Mouse (Mus musculus) forebrain, embryonic 15.5 days (tissue): Measurements from ENCODE around the gene Hipk2. TPM values are rescaled to one million over a fixed set of nuclear protein-coding genes. Genes with fewer than 3 reads are reported as not detected.

Source experiments
- ATAC-seq: fragments of 200-750 bp; cut with Nextera tagmentation; replicated peaks from 2 replicates; pipeline ENCODE4 v1.8.0; 2017; ENCODE audit warnings: mild to moderate bottlenecking, moderate TSS enrichment, moderate library complexity
- H3K27ac ChIP-seq: fragments of 300-500 bp; sonication (generic); replicated peaks from 2 replicates; pipeline ENCODE4 v1.5.1; 2015; ENCODE audit warnings: mild to moderate bottlenecking, inconsistent platforms
- H3K27me3 ChIP-seq: fragments of 300-500 bp; sonication (generic); 2 replicates; pipeline ENCODE4 v1.6.1; 2015; ENCODE audit warnings: inconsistent platforms
- H3K36me3 ChIP-seq: fragments of 300-500 bp; sonication (generic); 2 replicates; pipeline ENCODE4 v1.6.1; 2015; ENCODE audit warnings: mild to moderate bottlenecking, inconsistent platforms
- H3K4me1 ChIP-seq: fragments of 300-500 bp; sonication (generic); 2 replicates; pipeline ENCODE4 v1.6.1; 2015; ENCODE audit warnings: inconsistent platforms
- H3K4me2 ChIP-seq: fragments of 300-500 bp; sonication (generic); replicated peaks from 2 replicates; pipeline ENCODE4 v1.6.1; 2015; ENCODE audit warnings: mild to moderate bottlenecking, inconsistent platforms
- H3K4me3 ChIP-seq: fragments of 300-500 bp; sonication (generic); 2 replicates; pipeline ENCODE4 v1.5.1; 2015; ENCODE audit warnings: mild to moderate bottlenecking, inconsistent platforms
- H3K9ac ChIP-seq: fragments of 300-500 bp; sonication (generic); replicated peaks from 2 replicates; pipeline ENCODE4 v1.6.1; 2015; ENCODE audit warnings: mild to moderate bottlenecking, inconsistent platforms
- H3K9me3 ChIP-seq: fragments of 300-500 bp; sonication (generic); 2 replicates; pipeline ENCODE4 v1.6.1; 2016; ENCODE audit warnings: inconsistent platforms
- WGBS: fragments of 180-500 bp; shearing (Covaris S2); methylation state at CpG from one replicate; pipeline ENCODE4 v1.1.7; 2015; ENCODE audit warnings: mixed read lengths; 5-methylcytosine and 5-hydroxymethylcytosine counted together
- polyA plus RNA-seq: library from polyadenylated mRNA; unstranded; fragments of >200 nt; fragmentation: Nextera tagmentation; extraction: Ambion mirVana; gene quantifications from 2 replicates; pipeline ENCODE4 v1.2.1, GENCODE M21; 2015

The Hipk2 gene
- polyA plus RNA-seq, 1 experiment from 2014 or later = 29.2 TPM

DNA sequence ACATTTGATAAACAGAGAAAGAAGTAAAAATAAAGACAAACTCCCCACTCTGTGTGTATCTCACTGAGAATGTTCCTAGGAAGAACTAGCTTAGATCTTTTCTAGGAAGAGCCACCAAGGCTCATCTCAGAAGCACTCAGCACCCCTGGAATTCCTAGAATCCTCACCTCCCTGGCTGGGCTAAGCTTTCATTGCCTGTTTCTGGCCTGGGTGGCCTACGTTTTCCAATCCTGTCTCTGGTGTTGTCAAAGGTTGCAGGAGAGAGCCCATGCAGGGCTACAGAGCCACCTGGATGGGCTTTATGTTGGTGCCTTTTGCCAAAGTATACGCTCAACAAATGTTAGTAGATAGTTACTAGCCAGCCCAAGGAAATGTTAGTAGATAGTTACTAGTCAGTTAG, 120.0 kb downstream of the Hipk2 start:
- H3K9me3 ChIP-seq = no peaks in the 10 kb centered on the region
- H3K9ac ChIP-seq = no peak overlapping the region
- ATAC-seq = no peak
- H3K4me3 ChIP-seq = no peak overlapping the region
- no peak overlapping the region for H3K27ac ChIP-seq
- H3K4me2 ChIP-seq = no peak overlapping the region
- WGBS = 72% methylated on average over 2 of the region's 2 CpGs
- H3K4me1 ChIP-seq = peaks cover 19% of the 10 kb centered on the region
- no peaks in the 10 kb centered on the region for H3K27me3 ChIP-seq
- H3K36me3 ChIP-seq = no peaks in the 10 kb centered on the region

GRCm38 (mm10) chr6:38755188-38755587, 120.8 kb downstream of the Hipk2 start:
- Histone ChIP-seq H3K4me2 (no peak overlapping the region), H3K9ac (no peak overlapping the region), H3K36me3 (no peaks in the 10 kb centered on the region), H3K4me3 (no peak overlapping the region), H3K9me3 (no peaks in the 10 kb centered on the region), H3K27ac (no peak overlapping the region), H3K27me3 (no peaks in the 10 kb centered on the region), H3K4me1 (peaks cover 12% of the 10 kb centered on the region)
- 83% methylated on average over 2 of the region's 2 CpGs for WGBS
- no peak for ATAC-seq

GRCm38 (mm10) chr6:38753729-38754128, 122.2 kb downstream of the Hipk2 start:
- 81% methylated on average over 2 of the region's 2 CpGs for WGBS
- H3K4me1 ChIP-seq = peaks cover 4% of the 10 kb centered on the region; the same call in 1 of the 2 replicates
- no peak overlapping the region for H3K4me3 ChIP-seq
- H3K9ac ChIP-seq = no peak overlapping the region
- H3K27me3 ChIP-seq = no peaks in the 10 kb centered on the region
- H3K36me3 ChIP-seq = no peaks in the 10 kb centered on the region
- H3K9me3 ChIP-seq = no peaks in the 10 kb centered on the region
- H3K4me2 ChIP-seq = no peak overlapping the region
- H3K27ac ChIP-seq = no peak overlapping the region
- no peak for ATAC-seq

- H3K9me3 ChIP-seq = no peaks in the 10 kb centered on the region
- H3K27ac ChIP-seq = no peak overlapping the region
- no peaks in the 10 kb centered on the region for H3K27me3 ChIP-seq
- no peaks in the 10 kb centered on the region for H3K36me3 ChIP-seq
- ATAC-seq = no peak
- H3K4me2 ChIP-seq = no peak overlapping the region
- WGBS = 69% methylated on average over 2 of the region's 2 CpGs
- H3K4me1 ChIP-seq = 0 out of 2 replicates have a peak, but pooled peaks cover 4% of the 10 kb centered on the region
- H3K9ac ChIP-seq = no peak overlapping the region
- H3K4me3 ChIP-seq = no peak overlapping the region
These were observed 122.9 kb downstream of the Hipk2 start for GRCm38 (mm10) chr6:38753025-38753424.

DNA sequence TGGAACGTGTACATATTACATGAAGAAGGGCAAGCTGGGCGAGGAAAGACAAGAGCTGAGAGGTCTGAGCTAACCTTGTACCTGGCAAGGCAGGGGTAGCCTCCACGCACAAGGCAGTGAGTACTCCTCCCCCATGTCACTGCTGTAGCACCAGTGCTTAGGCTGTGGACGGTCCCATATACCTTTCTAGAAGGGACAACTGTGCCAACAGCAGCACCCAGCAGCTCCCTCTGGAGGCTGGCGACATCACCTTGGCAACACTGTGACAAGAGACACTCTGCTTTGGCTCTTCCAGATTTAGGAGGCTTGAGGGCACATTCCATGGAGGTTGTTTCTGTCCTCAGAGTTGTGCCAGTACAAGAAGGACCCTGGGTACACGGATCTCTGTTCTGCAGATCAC, 123.5 kb downstream of the Hipk2 start:
- Histone ChIP-seq H3K9ac (no peak overlapping the region), H3K4me2 (no peak overlapping the region), H3K27ac (no peak overlapping the region), H3K27me3 (no peaks in the 10 kb centered on the region), H3K9me3 (no peaks in the 10 kb centered on the region), H3K36me3 (no peaks in the 10 kb centered on the region), H3K4me3 (no peak overlapping the region), H3K4me1 (0 out of 2 replicates have a peak, but pooled peaks cover 4% of the 10 kb centered on the region)
- no peak for ATAC-seq
- 82% methylated on average over 6 of the region's 6 CpGs for WGBS

- Histone ChIP-seq H3K36me3 (peaks cover 13% of the 10 kb centered on the region), H3K9me3 (no peaks in the 10 kb centered on the region), H3K9ac (no peak overlapping the region), H3K27ac (no peak overlapping the region), H3K4me2 (no peak overlapping the region), H3K27me3 (no peaks in the 10 kb centered on the region), H3K4me3 (no peak overlapping the region), H3K4me1 (0 out of 2 replicates have a peak, but pooled peaks cover 4% of the 10 kb centered on the region)
- 93% methylated on average over 4 of the region's 4 CpGs for WGBS
- no peak for ATAC-seq
These were observed 127.9 kb downstream of the Hipk2 start for GRCm38 (mm10) chr6:38748037-38748436.

- H3K9ac ChIP-seq = no peak overlapping the region
- no peak overlapping the region for H3K4me2 ChIP-seq
- H3K9me3 ChIP-seq = no peaks in the 10 kb centered on the region
- no peak overlapping the region for H3K27ac ChIP-seq
- WGBS = 94% methylated on average over 7 of the region's 7 CpGs
- no peaks in the 10 kb centered on the region for H3K27me3 ChIP-seq
- peaks cover 30% of the 10 kb centered on the region for H3K36me3 ChIP-seq
- no peaks in the 10 kb centered on the region for H3K4me1 ChIP-seq
- no peak for ATAC-seq
- H3K4me3 ChIP-seq = no peak overlapping the region
These were observed 132.6 kb downstream of the Hipk2 start for GRCm38 (mm10) chr6:38743351-38743750.

DNA sequence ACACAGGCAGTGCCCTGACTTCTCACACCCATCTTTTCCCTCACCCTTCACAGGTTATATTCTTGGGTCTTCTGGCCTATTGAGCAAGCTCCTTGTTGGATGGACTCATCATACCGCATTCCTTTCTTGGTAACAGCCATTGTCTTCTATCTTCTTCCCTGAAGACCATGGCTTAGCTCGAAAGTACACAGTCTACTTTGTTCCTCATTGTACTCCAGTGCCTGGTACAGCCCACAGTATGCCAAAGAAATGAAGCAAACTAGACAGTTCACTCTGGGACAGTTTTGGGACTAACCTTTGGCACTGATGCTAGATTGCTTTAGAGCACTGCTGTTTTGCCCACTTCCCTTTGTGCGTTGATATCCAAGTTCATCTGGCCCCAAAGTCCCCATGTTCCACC, 133.5 kb downstream of the Hipk2 start:
- no peak overlapping the region for H3K4me3 ChIP-seq
- no peaks in the 10 kb centered on the region for H3K27me3 ChIP-seq
- no peak for ATAC-seq
- H3K9ac ChIP-seq = no peak overlapping the region
- H3K4me2 ChIP-seq = no peak overlapping the region
- H3K4me1 ChIP-seq = no peaks in the 10 kb centered on the region
- peaks cover 32% of the 10 kb centered on the region for H3K36me3 ChIP-seq
- H3K27ac ChIP-seq = no peak overlapping the region
- WGBS = 96% methylated on average over 3 of the region's 3 CpGs
- H3K9me3 ChIP-seq = no peaks in the 10 kb centered on the region

DNA sequence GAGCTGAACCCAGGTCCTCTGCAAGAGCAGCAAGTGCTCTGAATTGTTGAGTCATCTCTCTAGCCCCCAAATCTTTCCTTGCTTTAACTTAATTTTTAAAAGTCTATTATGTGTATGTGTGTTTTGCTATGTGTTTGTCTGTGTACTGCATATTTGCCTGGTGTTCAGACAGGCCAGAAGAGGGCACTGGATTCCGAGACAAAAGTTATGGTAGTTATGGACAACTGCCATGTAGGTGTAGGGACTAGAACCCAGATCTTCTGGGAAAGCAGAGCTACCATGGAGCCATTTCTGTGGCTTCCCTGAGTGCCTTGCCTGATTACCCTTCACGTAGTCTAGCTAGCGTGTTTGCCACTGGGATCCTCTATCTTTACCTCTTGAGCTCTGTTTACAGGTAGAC, 134.9 kb downstream of the Hipk2 start:
- no peak for ATAC-seq
- no peaks in the 10 kb centered on the region for H3K4me1 ChIP-seq
- no peaks in the 10 kb centered on the region for H3K9me3 ChIP-seq
- peaks cover 36% of the 10 kb centered on the region for H3K36me3 ChIP-seq
- H3K4me2 ChIP-seq = no peak overlapping the region
- no peak overlapping the region for H3K4me3 ChIP-seq
- H3K27ac ChIP-seq = no peak overlapping the region
- 89% methylated on average over 3 of the region's 3 CpGs for WGBS
- H3K9ac ChIP-seq = no peak overlapping the region
- no peaks in the 10 kb centered on the region for H3K27me3 ChIP-seq

GRCm38 (mm10) chr6:38739266-38739665, 136.7 kb downstream of the Hipk2 start:
- Histone ChIP-seq H3K9ac (no peak overlapping the region), H3K4me3 (no peak overlapping the region), H3K4me1 (no peaks in the 10 kb centered on the region), H3K9me3 (no peaks in the 10 kb centered on the region), H3K36me3 (peaks cover 37% of the 10 kb centered on the region), H3K27ac (no peak overlapping the region), H3K4me2 (no peak overlapping the region), H3K27me3 (no peaks in the 10 kb centered on the region)
- no peak for ATAC-seq
- WGBS = 59% methylated on average over 3 of the region's 3 CpGs

DNA sequence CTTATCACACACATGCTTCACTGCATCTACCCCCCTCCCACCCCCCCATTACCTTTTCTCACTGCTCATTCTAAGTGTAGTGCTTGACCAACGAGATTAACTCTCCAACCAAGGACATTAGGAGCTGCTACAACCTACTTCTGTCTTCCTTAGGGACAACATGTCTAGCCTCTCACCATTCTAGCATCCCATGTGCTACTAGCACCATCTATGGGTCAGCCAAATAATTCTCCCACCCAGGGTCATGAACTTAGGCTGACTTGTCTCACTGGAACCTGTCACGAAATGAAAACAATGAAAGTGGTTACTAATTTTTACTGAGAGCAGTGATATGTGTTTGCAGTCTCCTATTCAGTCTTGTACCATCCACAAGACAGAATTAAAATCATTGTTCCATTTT, 138.2 kb downstream of the Hipk2 start:
- H3K36me3 ChIP-seq = peaks cover 34% of the 10 kb centered on the region

GRCm38 (mm10) chr6:38736240-38736639, 139.7 kb downstream of the Hipk2 start:
- H3K36me3 ChIP-seq = peaks cover 23% of the 10 kb centered on the region
- WGBS = 26% methylated on average over 4 of the region's 4 CpGs
- no peaks in the 10 kb centered on the region; the same call in 1 of the 2 replicates for H3K4me1 ChIP-seq
- H3K4me2 ChIP-seq = no peak overlapping the region
- no peak overlapping the region for H3K4me3 ChIP-seq
- H3K9ac ChIP-seq = no peak overlapping the region
- no peak overlapping the region for H3K27ac ChIP-seq
- peak; percentile 85 for ATAC-seq
- no peaks in the 10 kb centered on the region for H3K9me3 ChIP-seq
- H3K27me3 ChIP-seq = no peaks in the 10 kb centered on the region

More for the DNA sequence above, 138.2 kb downstream of the Hipk2 start:
- H3K27me3 ChIP-seq = no peaks in the 10 kb centered on the region
- ATAC-seq = no peak
- H3K9me3 ChIP-seq = no peaks in the 10 kb centered on the region
- WGBS = 63% methylated on average over 2 of the region's 2 CpGs
- no peak overlapping the region for H3K9ac ChIP-seq
- no peak overlapping the region for H3K4me2 ChIP-seq
- no peak overlapping the region for H3K4me3 ChIP-seq
- H3K27ac ChIP-seq = no peak overlapping the region
- no peaks in the 10 kb centered on the region for H3K4me1 ChIP-seq

DNA sequence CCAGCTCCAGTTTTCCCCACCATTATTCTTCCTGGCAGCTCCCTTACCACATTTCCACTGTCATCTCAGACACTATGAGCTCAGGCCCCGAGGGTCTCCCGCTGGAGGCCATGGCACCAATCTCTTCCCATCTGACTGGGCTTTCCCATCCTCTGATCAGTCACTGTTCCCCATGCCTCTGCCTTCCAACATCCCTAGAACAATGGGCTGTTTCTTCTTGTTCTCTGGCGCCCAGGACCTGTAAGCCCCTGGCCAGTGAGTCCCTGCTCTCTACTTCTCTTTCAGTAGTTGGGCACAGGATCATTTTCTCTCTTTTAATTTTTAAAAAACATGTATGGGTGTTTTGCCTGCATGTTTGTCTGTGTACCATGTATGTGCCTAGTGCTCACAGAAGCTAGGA, 143.3 kb downstream of the Hipk2 start:
- no peak for ATAC-seq
- Histone ChIP-seq H3K9ac (no peak overlapping the region), H3K27me3 (no peaks in the 10 kb centered on the region), H3K4me2 (no peak overlapping the region), H3K9me3 (no peaks in the 10 kb centered on the region), H3K27ac (no peak overlapping the region), H3K36me3 (peaks cover 31% of the 10 kb centered on the region), H3K4me1 (peaks cover 8% of the 10 kb centered on the region), H3K4me3 (no peak overlapping the region)
- 79% methylated on average over 3 of the region's 3 CpGs for WGBS
